Mouse (Mus musculus) testis, adult 2 months (tissue): ENCODE results near the gene Coq4.

ENCODE experiments used
- CTCF ChIP-seq: fragments of 200-500 bp; IDR thresholded peaks from 2 replicates; pipeline ENCODE4 v1.5.1; 2012; ENCODE audit warnings: low read depth, mild to moderate bottlenecking, inconsistent platforms, low read length, moderate library complexity; ENCODE audit not compliant: control insufficient read depth, insufficient read depth, insufficient replicate concordance
- POLR2A ChIP-seq: fragments of 200-500 bp; IDR thresholded peaks from 2 replicates; pipeline ENCODE4 v1.6.1; 2012; ENCODE audit warnings: low read depth, mild to moderate bottlenecking, inconsistent platforms, low read length, moderate library complexity; ENCODE audit not compliant: control insufficient read depth

DNA sequence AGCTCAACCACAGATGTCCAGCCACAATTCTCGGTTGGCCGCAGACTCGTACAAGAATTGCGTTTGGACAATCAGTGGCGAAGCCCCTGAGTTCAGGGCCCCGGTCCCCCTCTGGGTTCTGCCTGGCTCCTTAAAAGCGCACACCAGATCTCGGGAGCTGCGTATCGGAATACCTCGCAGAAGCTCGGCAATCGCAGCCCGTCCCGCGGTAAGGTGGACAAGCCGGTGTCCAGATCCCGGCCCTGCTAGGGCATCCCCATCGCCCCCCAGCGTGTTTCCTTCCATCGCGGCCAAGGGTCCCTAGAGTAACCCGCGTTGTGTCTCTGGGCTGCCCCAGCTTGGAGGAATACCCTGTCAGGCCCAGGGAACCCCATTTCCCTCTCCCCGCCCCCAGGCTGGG, 58.3 kb downstream of the Coq4 start:
- TF ChIP-seq CTCF (no peak), POLR2A (no peak)
